Mouse (Mus musculus): ENCODE results near the gene Foxa3. TPM values are rescaled to one million over a fixed set of nuclear protein-coding genes. Genes with fewer than 3 reads are reported as not detected.

Foxa3 gene
- total RNA-seq, 2 experiments from 2014 or later = not detected

DNA sequence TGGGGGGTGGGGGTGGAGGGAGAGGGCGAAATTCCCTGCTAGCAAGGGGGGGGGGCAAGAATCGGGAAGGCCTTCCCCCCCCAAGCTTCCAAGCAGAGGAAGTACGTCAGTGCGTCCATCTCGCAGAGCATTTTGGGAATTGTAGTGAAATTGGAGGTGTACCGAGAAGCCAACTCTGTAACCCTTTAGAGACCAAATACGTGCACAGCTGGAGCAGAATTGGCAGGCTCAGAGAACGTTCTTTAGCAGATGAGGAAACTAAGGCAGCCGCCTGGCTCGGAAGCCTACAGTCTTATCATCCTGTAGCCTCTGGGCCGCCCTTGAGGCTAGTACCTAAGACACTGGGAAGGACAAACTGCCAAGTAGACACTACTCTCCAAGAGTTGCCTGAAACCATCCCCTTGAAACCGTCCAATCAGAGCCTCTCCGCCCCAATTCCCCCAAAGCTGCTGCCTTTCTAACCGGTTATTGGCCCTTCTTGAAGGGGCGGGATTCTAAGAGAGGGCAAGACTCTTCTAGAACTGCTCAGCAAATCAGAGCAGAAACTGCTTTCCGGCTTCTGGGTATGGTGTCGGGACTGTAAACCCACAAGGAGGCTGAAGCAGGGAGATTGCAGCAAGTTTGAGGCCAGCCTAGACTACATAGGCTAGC is 20.4 kb downstream of the Foxa3 start:
- DNase-seq = peak; percentile 65
- intact Hi-C loops (cut with DNase I; ENCODE audit: low total_unique reads) = no loop called here

DNA sequence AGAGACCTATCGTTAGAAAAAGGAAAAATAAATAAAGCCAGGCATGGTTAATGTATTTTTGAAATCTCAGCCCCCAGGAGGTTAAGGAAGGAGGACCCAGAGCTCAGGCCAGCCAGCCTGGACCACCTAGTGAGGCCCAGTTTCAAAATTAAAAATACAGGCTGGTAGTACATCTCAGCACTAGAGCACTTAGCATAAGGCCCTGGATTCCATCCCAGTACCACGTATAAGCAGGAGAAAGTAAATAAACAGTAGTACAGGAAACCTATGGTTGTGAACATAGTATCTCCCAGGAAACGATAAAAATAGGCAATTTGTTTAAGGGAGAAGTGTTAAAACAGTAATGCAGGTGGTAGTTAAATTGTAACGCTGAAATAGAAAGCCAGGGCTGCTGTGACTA is 21.2 kb downstream of the Foxa3 start:
- intact Hi-C loops (cut with DNase I; ENCODE audit: low total_unique reads) = no loop called here
- no peak for DNase-seq

DNA sequence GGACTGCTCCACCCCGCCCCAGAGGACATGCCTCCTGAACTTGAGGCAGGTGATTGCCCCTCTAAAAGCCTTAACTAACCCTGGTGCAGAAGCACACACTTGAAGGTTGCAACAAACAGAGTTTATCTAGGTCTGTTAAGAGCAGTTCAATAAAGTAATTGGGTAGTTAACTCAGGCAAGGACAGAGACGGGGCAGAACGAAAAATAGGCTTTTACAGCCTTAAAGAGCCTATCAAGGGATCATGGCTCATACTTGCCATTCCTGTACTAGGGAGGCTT is 21.6 kb downstream of the Foxa3 start:
- no peak for DNase-seq
- intact Hi-C loops (cut with DNase I; ENCODE audit: low total_unique reads) = no loop called here

DNA sequence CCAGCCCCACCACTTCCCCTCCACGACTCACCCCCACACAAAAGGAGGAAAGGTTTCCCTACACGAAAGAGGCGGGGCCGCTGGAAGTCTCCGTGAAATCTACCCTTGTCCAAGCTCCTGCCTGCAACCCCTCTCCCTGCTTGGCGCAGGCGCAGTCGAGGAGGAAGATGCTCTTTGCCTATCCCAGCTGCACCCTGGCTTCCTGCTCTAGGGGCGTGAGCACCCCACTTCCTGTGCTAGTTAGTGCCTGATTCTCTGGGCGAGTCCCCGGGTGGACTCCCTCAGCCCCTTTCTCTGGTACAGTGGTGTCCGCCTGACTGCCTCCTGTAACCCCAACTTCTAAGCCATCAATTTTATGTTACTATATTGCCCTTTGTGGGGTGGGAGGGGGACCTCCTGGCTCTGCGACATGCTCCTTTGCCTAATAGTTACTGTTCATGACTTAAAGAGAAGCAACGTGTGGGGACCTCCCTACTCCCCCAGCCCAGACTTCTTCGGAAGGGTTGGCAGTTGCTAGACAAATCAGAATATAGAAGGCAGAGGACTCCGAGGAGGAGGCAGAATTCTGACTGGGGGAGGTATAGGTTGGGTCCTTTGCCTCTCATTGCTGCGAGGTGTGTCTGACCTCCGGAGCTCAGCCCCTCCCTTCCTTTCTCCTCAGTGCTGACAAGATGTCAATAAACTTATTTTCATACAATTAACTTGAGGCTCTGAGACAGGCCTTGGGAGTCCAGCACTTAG is 22.1 kb downstream of the Foxa3 start:
- intact Hi-C loops (cut with DNase I; ENCODE audit: low total_unique reads) = no loop called here
- DNase-seq = peak; percentile 69

DNA sequence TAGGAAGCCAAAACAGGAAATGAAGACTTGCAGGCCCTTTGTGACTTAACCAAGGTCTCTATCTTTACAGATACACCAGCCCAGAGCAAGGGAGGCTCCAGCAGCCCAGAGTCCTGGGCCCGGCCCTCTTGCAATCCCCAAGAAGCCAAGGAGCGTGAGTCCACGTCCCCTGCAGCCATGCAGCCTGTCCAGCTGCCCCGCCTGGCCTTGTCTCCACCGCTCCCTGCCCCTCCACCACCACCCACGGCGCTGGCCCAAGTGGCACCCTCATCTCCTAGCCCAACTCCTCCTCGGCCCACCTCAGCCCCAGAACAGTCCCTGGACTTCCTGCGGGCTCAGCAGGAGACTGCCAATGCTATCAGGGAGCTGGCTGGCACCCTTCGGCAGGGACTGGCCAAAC is 22.9 kb downstream of the Foxa3 start:
- DNase-seq = no peak
- intact Hi-C loops (cut with DNase I; ENCODE audit: low total_unique reads) = no loop called here

DNA sequence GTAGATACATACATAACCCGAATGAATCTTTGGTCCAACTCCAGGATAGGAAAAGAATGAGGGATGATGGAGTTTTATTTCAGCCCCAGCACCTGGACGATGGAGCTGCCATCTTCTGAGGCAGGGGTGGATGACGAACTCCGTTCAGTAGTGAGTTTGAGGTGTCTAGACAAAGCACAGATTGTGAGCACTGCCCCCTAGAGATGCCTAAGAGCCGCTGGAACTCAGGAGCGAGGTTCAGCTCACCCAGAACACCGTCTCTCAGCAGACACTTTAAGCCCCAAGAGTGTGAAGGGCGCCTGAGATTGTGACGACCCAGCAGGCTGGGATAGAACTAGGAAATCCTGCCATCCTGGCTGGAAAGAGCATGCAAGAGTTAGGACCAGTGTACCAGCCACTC is 24.5 kb downstream of the Foxa3 start:
- no peak for DNase-seq
- intact Hi-C loops (cut with DNase I; ENCODE audit: low total_unique reads) = no loop called here

DNA sequence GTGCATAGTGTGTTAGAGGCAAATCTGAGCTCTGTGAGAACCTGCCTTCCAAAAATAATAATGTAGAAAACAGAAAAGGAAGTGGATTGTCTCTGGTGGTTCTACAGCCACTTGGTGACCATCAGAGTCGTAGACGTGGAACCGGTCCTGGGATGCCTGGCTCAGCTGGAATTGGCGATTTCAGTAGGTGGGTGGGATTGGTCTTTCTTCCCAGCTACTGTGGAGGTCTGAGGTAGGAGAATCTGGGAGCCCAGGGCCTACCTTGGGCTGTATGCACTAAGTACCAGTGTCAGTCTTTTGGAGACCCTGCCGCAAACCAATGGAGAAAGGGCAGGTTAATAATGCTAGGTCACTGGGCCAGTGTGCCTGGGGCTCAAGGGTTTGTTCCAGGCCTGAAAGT is 30.3 kb downstream of the Foxa3 start:
- no peak for DNase-seq
- intact Hi-C loops (cut with DNase I; ENCODE audit: low total_unique reads) = no loop called here

DNA sequence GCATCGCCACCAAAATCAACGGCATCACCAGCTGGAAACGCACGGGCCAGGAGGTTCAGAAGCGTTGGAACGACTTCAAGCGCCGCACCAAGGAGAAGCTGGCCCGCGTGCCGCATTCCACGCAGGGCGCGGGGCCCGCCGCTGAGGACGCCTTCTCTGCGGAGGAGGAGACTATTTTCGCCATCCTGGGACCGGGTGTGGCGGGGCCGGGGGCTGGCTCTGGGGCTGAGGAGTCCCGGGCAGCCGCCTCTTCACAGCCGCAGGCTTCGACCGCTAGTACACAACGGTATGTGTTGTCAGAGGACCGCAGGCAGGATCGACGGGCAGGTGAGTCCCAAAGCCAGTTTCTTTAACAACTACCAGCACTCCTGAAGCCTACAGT is 31.1 kb downstream of the Foxa3 start:
- intact Hi-C loops (cut with DNase I; ENCODE audit: low total_unique reads) = no loop called here

DNA sequence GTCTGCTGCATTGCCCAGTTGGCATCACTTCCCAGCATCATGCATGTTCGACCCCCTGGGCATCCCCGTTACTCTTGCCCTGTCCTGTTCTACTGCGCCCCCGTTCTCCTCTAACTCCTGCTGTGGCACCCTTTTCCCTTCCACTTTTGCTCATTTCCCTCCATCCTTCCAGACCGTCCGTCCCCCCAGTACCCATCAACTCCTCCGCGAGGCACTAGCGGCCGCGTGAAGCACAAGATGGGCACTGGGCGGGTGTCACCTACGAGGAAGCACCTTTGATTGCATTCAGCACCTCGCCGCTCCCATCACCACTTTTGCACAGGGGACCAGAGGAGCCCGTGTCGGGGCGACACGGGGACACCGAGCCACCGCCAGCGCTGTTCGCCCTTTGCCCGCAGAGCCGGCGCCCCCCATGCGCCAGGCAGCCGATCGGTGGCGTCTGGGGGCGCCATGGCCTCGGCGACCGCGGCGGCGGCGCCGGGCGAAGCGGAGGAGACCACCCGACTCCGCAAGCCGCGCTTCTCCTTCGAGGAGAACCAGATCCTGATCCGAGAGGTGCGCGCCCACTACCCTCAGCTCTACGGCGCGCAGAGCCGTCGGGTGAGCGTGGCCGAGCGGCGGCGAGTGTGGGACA is 31.6 kb downstream of the Foxa3 start:
- intact Hi-C loops (cut with DNase I; ENCODE audit: low total_unique reads) = no loop called here
- DNase-seq = no peak

More for the DNA sequence above, 31.1 kb downstream of the Foxa3 start:
- peak; percentile 34 for DNase-seq

DNA sequence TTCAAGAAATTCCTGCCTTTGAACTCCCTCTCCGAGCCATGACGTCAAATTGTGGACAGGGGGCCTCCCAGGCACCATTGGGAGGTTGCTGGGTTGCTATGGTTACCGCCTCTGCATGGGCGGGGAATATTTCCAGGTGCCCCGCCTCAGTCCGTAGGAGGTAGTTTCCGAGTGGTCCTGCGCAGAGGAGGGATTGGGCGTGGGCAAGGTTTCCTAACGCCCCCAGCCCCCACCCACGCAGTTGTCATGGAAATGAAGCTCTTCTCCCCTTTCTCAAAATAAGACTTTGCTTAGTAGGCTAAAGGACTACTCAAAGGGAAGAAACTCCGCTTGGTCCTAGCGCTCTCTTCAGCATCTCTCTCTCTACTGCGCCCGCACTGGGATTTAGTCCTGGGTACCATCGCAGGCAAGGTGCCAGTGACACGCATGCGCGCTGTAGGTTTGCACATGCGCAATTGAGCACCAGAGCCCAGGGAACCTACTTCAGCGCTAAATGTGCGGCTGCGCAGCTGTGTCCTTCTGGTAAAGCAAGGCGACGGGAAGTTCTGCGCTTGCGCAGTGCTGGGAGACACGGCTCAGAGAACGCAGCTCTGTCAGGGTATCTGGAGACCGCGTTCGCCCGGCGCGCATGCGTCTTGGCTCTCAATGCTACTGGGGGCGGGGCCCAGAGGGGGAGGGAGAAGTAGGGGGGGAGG is 32.6 kb downstream of the Foxa3 start, which contains the start of gene Mypop:
Mypop (plus strand) TSS at position 645 of the 695 bp plus-strand sequence.
- peak; percentile 99 for DNase-seq
- intact Hi-C loops (cut with DNase I; ENCODE audit: low total_unique reads) = no loop called here

DNA sequence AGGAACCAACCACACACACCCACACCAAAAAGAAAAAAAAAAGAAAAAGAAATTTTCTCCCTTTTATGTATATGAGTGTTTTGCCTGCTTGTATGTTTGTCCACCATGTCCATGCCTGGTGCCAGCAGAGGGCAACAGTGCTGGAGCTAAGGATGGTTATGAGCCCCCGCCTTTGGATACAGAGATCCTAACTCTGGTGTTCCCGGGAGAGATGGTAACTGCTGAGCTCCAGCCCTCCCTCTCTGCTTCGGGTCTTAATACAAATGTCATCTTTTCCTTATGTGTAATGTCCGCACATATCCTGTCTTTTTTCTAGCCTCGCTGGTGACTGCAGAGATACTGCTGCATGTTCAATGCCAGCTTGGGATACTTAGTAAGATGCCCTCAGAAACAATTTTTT is 33.3 kb downstream of the Foxa3 start:
- intact Hi-C loops (cut with DNase I; ENCODE audit: low total_unique reads) = loop anchor here (10.0 kb wide), 1 partner anchor 75 kb away; the partner anchor contains the start of gene Ccdc61
- DNase-seq = no peak

DNA sequence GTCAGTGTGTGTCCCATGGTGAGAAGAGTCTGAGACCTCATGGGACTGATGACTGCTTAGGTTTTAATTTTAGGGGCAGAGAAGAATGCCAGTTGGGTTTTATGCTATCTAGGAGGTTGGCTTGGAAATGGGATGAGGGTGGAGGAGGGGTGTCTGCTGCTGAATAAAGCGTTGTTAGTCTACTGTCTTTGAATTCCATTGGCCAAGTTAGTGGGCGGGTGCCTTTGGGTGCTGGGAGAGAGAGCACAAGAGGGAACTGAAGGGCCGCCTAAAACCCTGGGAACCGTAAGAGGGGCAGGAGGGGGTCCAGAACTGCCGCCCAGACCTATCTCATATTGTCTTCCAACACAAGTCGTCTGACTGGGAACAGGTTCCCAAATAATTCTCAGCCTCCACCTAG is 34.6 kb downstream of the Foxa3 start:
- DNase-seq = no peak
- intact Hi-C loops (cut with DNase I; ENCODE audit: low total_unique reads) = loop anchor here (10.0 kb wide), 1 partner anchor 74 kb away; the partner anchor contains the start of gene Ccdc61

DNA sequence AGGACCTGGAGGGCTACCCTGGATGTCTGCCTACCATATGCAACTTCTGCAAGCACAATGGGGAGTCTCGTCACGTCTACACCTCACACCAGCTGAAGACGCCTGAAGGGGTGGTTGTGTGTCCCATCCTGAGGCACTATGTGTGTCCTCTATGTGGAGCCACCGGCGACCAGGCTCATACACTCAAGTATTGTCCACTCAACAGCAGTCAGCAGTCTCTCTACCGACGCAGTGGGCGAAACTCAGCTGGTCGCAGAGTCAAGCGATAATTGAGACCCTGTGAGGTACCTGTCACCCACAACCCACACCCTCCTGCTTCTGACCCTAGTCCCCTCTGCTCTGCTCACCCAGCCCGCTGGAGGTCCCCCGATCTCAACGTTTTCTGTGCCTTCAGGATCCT is 35.6 kb downstream of the Foxa3 start:
- intact Hi-C loops (cut with DNase I; ENCODE audit: low total_unique reads) = loop anchor here (10.0 kb wide), 1 partner anchor 73 kb away; the partner anchor contains the start of gene Ccdc61
- DNase-seq = no peak

DNA sequence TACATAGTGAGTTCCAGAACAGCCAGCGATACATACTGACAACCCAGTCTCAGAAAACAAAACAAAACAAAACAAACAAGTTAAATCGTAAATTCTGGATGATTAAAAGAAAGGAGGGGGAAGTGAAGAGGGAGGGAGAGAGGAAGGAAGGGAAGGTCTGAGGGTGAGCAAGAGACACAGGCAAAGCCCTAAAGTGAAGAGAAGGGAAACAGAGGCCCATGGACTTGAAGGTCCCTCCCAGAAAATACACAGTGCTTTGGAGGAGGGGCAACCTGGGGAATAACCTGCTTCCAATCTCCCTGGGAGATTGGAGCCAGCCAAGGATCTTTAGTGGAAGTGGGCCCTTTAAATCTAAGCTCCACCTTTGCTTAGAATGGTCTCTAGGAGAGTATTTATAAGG is 36.2 kb downstream of the Foxa3 start, which contains the start of gene Nanos2:
Nanos2 (plus strand) TSS at position 301 of the 400 bp plus-strand sequence.
- intact Hi-C loops (cut with DNase I; ENCODE audit: low total_unique reads) = loop anchor here (10.0 kb wide), 1 partner anchor 72 kb away; the partner anchor contains the start of gene Ccdc61
- DNase-seq = no peak

DNA sequence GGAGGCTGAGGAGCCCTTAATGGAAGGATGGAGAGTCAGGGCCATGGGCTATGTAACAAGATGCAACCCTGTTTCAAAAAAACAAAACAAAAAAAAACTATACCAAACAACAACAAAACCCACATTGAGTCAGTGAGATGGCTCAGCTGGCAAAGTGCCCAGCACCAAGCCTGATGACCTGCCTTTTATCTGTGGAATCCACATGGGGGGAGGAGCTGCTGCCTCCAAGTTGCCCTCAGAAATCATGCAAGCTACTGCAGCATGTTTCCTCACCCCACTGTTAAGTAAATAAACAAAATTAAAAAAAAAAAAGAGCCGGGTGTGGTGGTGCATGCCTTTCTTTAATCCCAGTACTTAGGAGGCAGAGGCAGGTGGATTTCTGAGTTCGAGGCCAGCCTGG is 36.8 kb downstream of the Foxa3 start:
- intact Hi-C loops (cut with DNase I; ENCODE audit: low total_unique reads) = loop anchor here (10.0 kb wide), 1 partner anchor 72 kb away; the partner anchor contains the start of gene Ccdc61
- DNase-seq = no peak

DNA sequence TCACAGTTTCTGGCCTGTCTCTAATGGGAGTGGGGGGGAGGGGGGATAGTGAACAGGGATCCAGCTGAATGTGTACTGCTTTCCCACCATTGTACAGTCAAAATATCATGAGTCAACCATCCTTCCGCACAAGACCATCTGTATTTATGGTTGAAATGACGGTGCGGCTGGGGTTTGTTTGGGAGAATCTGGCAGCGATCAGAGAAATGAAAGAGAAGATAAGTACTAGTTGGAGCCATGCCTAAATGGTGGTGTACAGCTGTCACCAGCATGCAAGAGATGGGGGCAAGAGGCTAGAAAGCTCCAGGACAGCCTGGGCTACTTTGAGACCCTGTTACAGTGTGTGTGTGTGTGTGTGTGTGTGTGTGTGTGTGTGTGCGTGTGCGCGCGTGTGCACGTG is 45.0 kb downstream of the Foxa3 start:
- intact Hi-C loops (cut with DNase I; ENCODE audit: low total_unique reads) = no loop called here
- DNase-seq = no peak

DNA sequence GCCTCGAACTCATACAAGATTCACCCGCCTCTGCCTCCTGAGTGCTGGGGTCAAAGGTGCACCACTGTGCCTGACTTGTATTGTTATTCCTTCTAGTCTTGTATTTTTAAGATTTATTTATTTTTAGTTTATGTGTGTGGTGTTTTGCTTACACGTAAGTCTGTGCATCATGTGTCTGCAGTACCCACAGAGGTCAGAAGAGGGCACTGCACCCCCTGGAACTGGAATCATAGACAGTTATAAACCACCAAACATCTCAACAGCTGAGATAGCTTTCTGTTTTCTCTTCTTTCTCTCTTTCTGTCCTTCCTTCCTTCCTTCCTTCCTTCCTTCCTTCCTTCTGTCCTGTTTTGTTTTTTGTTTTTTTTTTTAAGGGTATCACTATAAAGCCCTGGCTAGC is 52.4 kb downstream of the Foxa3 start:
- no peak for DNase-seq
- intact Hi-C loops (cut with DNase I; ENCODE audit: low total_unique reads) = no loop called here

DNA sequence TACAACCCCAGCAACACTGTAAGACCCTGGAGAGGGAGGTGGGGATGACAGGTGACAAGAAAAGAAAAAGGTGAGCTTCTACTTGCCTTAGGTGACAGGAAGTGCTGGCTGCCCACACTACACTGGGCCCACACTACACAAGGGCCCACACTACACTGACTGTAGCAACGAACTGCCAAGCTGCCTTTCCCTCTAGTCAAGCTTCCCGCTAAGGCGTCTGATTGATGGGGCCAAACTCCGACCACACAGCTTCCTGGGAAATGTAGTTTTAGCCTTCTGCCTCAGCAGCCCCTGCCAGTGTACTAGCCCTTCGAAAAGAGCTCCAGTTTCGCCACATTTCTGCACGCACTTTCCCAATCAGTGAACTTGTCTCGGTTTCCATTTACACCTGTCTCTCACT is 55.7 kb downstream of the Foxa3 start:
- intact Hi-C loops (cut with DNase I; ENCODE audit: low total_unique reads) = no loop called here
- no peak for DNase-seq

DNA sequence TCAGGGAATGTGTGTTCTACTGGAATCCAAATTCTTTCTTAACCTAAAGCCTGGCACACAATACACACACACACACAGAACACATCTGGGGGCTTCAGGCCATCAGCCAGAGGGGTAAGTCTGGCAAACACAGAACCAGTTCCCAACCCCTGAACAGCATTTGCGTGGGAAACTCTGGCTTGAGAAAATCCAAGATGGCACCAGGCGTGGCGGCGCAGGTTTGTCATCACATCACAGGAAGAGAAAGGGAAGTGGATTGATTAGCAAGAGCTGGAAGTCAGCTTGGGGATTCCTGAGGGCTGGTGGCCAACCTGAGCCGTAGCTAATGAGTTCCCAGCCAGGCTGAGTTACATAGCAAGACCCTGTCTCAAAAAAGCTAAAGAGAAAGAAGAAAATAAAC is 58.0 kb downstream of the Foxa3 start:
- no peak for DNase-seq
- intact Hi-C loops (cut with DNase I; ENCODE audit: low total_unique reads) = no loop called here

DNA sequence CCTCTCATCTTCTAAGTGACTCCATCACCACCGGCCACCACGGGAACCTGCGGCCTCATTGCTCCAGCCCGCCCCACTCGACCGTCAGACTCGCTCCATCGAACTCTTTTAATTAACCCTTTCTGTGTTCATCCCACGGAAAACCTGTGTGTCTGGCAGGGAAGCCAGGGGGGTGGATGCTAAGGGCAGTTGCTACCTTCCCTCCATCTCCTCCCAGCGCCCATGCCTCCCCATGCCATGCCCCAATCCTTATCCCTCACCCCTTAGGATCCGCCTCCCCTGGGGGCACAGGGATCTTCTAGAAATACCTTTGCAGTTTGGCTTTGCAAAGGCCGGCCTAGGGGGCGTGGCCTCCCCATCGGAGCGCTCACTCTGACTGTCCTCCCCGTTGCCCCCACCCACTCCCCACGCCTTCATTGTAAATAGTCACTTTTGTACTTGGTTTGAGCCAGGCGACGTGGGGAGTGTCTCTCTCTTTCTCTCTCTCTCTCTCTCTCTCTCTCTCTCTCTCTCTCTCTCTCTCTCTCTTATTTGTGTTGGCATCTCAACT is 60.0 kb downstream of the Foxa3 start:
- no peak for DNase-seq
- intact Hi-C loops (cut with DNase I; ENCODE audit: low total_unique reads) = no loop called here

Measured in gastrocnemius, postnatal 14 days (tissue).